Mouse (Mus musculus) megakaryocyte, embryonic 14.5 days (primary cell): ENCODE measurements around the gene Cenpj. TPM values are rescaled to one million over a fixed set of nuclear protein-coding genes. Genes with fewer than 3 reads are reported as not detected.

Experiments
- H3K27me3 ChIP-seq: replicated peaks from 2 replicates; pipeline ENCODE3; 2012; ENCODE audit warnings: inconsistent platforms
- H3K36me3 ChIP-seq: replicated peaks from 2 replicates; pipeline ENCODE3; 2012; ENCODE audit warnings: low read length, inconsistent platforms, mixed read lengths
- H3K4me1 ChIP-seq: 2 replicates; pipeline ENCODE4 v1.6.1; 2012; ENCODE audit warnings: inconsistent platforms
- H3K4me3 ChIP-seq: replicated peaks from 2 replicates; pipeline ENCODE3; 2012; ENCODE audit warnings: moderate library complexity, mild to moderate bottlenecking, inconsistent platforms
- H3K9me3 ChIP-seq: 2 replicates; pipeline ENCODE4 v1.6.1; 2012; ENCODE audit warnings: inconsistent platforms
- FLI1 ChIP-seq: IDR thresholded peaks from 2 replicates; pipeline ENCODE4 v1.6.1; 2012; ENCODE audit warnings: low read length, inconsistent platforms, mixed read lengths
- GATA1 ChIP-seq: IDR thresholded peaks from 3 replicates; pipeline ENCODE4 v1.6.1; 2012; ENCODE audit warnings: mixed read lengths, low read length, inconsistent platforms, borderline replicate concordance
- polyA plus RNA-seq: library from polyadenylated mRNA; stranded (reverse); fragments of >175 nt; gene quantifications from 2 replicates; pipeline ENCODE4 v1.2.3, GENCODE M21; 2012; ENCODE audit warnings: low replicate concordance; ENCODE audit not compliant: insufficient read depth

Cenpj gene
- 1.4 TPM in 1 of 2 replicates, not detected in the other for polyA plus RNA-seq

DNA sequence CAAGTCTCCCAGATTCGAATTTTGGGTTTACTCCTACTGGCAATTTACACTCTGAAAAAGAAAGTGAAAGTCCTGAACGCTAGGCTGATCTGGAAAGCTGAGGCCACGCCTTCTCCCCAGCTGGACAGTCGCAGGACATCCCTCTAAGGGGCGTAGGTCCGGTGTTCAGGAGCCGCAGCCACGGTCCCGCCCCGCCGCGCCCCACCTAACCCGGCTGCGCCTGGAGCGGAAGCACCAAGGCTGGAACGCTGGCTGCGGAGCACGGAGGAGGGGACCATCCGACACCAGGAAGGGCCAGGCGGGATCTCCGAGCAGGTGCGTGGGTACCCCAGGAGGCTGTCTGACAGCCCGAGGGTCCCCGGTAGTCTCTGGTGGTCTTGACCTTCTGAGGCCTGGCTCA lies at the start of gene Cenpj, which contains the start of gene Parp4:
Gene Cenpj (minus strand): TSS at position 10 of the 400 bp plus-strand sequence.
Gene Parp4 (plus strand): TSS at position 204 of the 400 bp plus-strand sequence.
- TF ChIP-seq GATA1 (no peak), FLI1 (no peak)
- H3K4me1 ChIP-seq = peaks cover 55% of the 10 kb centered on the region
- H3K4me3 ChIP-seq = peak within 1 kb of the TSS; percentile 97

DNA sequence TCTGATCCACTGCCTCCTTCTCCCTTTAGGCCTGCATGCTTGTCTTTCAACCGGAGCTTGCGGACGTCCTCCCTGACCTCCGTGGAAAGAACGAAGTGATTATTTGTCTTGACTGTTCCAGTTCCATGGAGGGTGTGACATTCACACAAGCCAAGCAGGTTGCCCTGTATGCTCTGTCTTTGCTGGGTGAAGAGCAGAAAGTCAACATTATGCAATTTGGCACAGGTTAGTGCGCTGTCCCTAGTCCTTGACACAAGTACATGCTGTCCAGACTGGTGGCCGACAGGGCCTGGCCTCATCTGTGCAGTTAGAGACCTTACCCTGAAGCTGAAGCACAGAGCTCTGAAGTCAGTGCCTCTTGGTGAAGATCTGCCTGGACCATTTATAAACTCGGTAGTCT lies 45.2 kb upstream of the Cenpj start:
- no peaks in the 10 kb centered on the region for H3K27me3 ChIP-seq
- H3K9me3 ChIP-seq = no peaks in the 10 kb centered on the region
- TF ChIP-seq GATA1 = no peak
- no peak for TF ChIP-seq FLI1
- H3K36me3 ChIP-seq = peaks cover 98% of the 10 kb centered on the region
- no peaks in the 10 kb centered on the region for H3K4me1 ChIP-seq
- H3K4me3 ChIP-seq = no peak overlapping the region

More for the DNA sequence above, at the start of gene Cenpj, which contains the start of gene Parp4:
- Histone ChIP-seq H3K9me3 (no peaks in the 10 kb centered on the region), H3K36me3 (peaks cover 33% of the 10 kb centered on the region), H3K27me3 (no peaks in the 10 kb centered on the region)

DNA sequence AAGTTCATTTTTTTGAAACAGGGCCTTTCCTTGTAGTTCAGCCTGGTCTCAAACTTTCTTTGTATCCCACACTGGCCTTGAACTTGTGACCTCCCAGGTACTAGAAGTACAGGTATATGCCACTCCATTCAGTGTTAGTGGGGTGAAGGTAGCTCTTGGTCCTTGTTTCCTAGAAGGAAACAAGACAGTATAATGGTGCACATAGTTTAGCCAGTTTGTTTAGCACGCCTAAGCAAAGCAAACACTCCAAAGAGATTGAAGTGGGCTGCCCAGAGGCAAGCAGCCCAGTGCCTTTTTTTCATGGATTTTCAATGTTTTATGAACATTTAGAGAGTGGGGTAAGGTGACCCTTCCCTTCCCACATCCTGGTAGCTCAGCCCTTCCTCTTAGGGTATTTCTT lies 42.2 kb upstream of the Cenpj start:
- TF ChIP-seq FLI1 = no peak
- no peak for TF ChIP-seq GATA1
- Histone ChIP-seq H3K36me3 (peaks cover 98% of the 10 kb centered on the region), H3K9me3 (no peaks in the 10 kb centered on the region), H3K4me3 (no peak overlapping the region), H3K27me3 (no peaks in the 10 kb centered on the region), H3K4me1 (no peaks in the 10 kb centered on the region)

DNA sequence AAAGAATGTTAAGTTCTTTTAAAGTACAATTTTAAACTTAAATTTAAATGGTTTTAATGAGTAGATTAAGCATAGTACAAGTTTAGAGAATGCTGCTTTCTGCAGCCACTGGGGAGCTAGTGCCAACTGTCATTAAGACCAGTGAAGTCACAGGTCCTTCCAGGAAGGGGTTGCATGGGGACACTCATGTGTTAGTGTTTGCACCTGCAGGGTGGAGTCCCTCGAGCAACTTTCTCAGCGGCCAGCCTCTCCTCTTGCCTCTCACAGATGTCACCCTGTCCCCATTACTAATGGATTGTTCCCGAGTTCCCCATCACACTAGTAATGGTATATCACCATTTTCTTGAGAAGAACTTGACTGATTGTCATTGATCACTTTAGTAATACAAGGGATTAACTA lies 38.0 kb upstream of the Cenpj start:
- H3K27me3 ChIP-seq = no peaks in the 10 kb centered on the region
- peaks cover 98% of the 10 kb centered on the region for H3K36me3 ChIP-seq
- H3K4me1 ChIP-seq = peaks cover 3% of the 10 kb centered on the region
- no peaks in the 10 kb centered on the region for H3K9me3 ChIP-seq
- H3K4me3 ChIP-seq = no peak overlapping the region
- TF ChIP-seq FLI1 (no peak), GATA1 (no peak)

DNA sequence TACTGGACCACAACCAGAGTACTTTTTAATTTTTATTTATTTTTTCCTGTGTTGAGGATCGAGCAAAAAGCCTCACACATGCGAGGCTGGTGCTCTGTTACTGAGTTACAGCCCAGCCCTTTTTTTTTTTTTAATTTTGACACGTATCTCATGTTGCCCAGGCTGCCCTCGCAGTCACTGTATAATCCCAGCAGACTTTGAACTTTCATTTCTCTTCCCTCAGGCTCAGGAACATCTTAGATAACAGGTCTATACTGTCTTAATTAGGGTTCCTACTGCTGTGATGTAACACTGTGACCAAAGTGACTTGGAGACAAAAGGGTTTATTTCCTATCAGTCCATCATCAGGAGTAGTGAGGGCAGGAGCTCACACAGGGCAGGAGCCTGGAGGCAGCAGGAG lies 29.9 kb upstream of the Cenpj start:
- TF ChIP-seq FLI1 (no peak), GATA1 (no peak)
- Histone ChIP-seq H3K4me3 (no peak overlapping the region), H3K27me3 (no peaks in the 10 kb centered on the region), H3K9me3 (no peaks in the 10 kb centered on the region), H3K4me1 (peaks cover 7% of the 10 kb centered on the region), H3K36me3 (peaks cover 92% of the 10 kb centered on the region)

DNA sequence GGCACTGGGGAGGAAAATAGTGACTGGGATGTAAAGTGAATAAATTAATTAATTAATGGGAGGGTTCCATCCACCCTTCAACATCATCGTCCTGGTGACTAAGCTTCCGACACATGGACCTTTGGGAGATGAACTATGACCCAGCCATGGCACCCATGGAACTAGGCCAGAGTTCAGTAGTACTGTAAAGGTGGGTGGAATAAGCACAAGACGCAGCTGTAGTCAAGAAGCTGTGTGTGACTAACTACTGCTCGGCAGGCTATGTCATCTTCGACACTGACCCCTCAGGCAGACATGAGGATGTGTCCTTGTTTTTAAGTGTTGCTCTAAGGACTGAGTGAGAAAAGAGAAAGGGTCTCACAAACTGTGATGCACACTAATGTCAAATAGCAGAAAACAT lies 29.2 kb upstream of the Cenpj start:
- Histone ChIP-seq H3K9me3 (no peaks in the 10 kb centered on the region), H3K4me1 (peaks cover 7% of the 10 kb centered on the region), H3K4me3 (no peak overlapping the region), H3K36me3 (peaks cover 91% of the 10 kb centered on the region), H3K27me3 (no peaks in the 10 kb centered on the region)
- TF ChIP-seq GATA1 = no peak
- no peak for TF ChIP-seq FLI1

DNA sequence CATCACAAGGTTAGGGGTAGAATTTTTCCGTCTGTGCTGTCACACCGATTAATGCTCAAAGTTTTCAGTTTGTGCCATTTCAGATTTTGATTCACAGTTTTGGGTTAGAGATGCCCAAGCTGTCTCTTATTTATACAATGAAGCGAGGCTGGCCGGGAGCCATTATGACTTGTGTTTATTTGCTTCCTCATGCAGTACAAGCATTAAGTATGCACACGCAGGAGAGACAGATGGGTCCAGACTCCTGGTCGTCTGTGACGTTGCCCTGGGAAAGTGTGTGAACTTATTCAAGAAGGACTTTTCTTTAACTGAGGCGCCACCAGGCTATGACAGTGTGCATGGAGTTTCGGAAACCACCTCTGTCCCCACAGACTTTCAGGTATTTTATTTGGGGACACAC lies 26.8 kb upstream of the Cenpj start:
- TF ChIP-seq GATA1 (no peak), FLI1 (no peak)
- peaks cover 92% of the 10 kb centered on the region for H3K36me3 ChIP-seq
- no peaks in the 10 kb centered on the region for H3K27me3 ChIP-seq
- no peak overlapping the region for H3K4me3 ChIP-seq
- H3K9me3 ChIP-seq = no peaks in the 10 kb centered on the region
- peaks cover 8% of the 10 kb centered on the region for H3K4me1 ChIP-seq

DNA sequence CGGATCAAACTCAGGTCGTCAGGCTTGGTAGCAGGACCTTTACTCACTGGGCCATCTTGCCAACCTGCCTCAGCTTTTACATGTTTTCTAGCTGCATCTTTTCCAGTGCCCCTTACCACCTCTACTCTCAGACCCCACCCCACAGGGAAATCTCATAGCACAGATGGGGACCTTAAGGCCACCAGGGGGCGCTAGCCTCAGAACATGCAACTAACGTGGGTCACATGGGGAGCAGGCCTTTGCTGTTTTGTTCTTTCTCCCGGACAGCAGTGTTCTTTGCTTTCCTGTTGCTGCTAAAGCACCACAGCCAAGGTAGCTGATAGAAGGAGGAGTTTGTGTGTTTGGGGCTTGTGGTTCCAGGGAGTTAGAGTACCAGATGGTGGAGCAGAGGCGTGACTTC lies 23.5 kb upstream of the Cenpj start:
- no peak for TF ChIP-seq FLI1
- TF ChIP-seq GATA1 = no peak
- peaks cover 8% of the 10 kb centered on the region for H3K4me1 ChIP-seq
- H3K27me3 ChIP-seq = no peaks in the 10 kb centered on the region
- peaks cover 94% of the 10 kb centered on the region for H3K36me3 ChIP-seq
- H3K4me3 ChIP-seq = no peak overlapping the region
- no peaks in the 10 kb centered on the region for H3K9me3 ChIP-seq

DNA sequence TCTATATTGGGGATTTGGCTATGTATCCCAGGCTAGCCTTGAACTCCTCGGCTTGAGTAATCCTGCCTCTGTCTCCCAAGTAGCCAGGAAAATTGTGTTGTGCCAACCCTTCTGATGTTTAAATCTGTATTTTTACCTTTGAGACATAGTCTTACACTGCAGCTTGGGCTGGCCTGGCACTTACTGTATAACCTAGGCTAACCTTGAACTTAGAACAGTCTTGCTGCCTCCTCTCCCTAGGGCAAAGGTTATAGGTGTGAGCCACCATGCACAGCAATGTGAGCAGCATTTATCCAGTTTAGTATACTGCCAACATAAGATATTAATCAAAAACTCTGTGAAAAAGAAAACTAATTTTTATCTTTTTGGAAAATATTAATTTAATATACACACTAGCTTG lies 19.6 kb upstream of the Cenpj start:
- no peaks in the 10 kb centered on the region for H3K9me3 ChIP-seq
- peaks cover 100% of the 10 kb centered on the region for H3K36me3 ChIP-seq
- no peak overlapping the region for H3K4me3 ChIP-seq
- H3K4me1 ChIP-seq = peaks cover 8% of the 10 kb centered on the region
- TF ChIP-seq GATA1 (no peak), FLI1 (no peak)
- H3K27me3 ChIP-seq = no peaks in the 10 kb centered on the region

DNA sequence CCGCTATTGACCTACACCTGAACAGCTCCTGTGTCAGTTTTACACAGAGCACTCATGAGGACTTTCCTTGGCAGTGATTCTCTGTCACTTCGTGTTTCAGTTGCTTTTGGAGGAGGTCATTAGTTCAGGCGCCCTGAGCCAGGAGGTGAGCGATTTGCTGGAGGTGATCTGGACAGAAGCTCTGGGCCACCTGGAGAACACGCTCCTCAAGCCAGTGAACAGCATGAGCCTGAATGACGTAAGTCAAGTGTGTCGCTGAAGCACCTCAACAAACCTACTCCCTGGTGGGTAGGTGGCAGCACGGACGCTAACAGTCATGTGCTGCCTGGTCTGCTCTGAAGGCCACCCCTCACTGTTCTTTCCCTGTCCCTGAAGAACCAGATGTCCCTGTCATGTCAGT lies 17.0 kb upstream of the Cenpj start:
- Histone ChIP-seq H3K27me3 (no peaks in the 10 kb centered on the region), H3K4me1 (peaks cover 4% of the 10 kb centered on the region; the same call in 1 of the 2 replicates), H3K36me3 (peaks cover 98% of the 10 kb centered on the region), H3K9me3 (no peaks in the 10 kb centered on the region), H3K4me3 (no peak overlapping the region)
- TF ChIP-seq FLI1 = no peak
- no peak for TF ChIP-seq GATA1

DNA sequence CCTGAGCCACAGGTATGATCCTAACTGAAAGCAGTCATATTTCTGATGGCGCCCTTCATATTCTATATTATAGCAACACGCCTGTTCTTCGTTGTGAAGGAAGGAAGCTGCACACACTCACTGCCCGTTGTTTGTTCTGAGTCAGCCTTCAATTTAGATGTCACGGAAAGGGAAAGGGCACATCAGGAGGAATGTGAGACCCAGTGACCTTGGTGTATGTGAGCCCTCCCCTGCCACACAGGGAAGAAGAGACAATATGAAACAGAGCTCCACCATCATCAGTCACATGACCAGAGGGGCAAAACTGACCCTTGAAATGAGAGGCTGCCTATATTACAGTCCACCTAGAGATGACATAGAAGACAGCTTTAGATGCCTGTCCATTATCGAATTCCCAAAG lies 7.1 kb upstream of the Cenpj start:
- Histone ChIP-seq H3K4me3 (no peak overlapping the region), H3K4me1 (peaks cover 25% of the 10 kb centered on the region), H3K36me3 (peaks cover 89% of the 10 kb centered on the region), H3K9me3 (no peaks in the 10 kb centered on the region), H3K27me3 (no peaks in the 10 kb centered on the region)
- no peak for TF ChIP-seq FLI1
- TF ChIP-seq GATA1 = no peak
